Mouse (Mus musculus): ENCODE data around the gene Lrrfip2. TPM values are rescaled to one million over a fixed set of nuclear protein-coding genes. Genes with fewer than 3 reads are reported as not detected.
A peak's percentile ranks its signal among the peaks of the same experiment; 100 is the strongest.

The Lrrfip2 gene
- polyA plus RNA-seq, 1 experiment from 2014 or later = 39.6 TPM

DNA sequence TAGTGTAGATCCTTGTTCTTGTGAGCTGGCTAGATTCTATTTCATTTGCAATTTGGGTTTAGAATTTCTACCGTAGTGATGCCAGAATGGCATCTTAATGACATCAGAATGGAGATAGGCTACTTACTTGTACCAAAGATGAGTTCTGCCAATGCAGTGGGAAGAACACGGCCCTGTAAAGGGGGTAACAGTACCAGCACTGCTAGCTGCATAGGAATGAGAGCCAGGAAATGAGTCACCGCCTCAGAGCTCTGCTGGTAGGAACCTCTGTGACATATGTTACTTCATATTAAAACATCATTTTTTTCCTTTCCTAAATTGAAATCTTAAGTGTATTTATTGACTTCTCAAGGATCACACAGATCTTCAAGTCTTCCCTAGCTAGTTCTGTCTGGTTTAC is 64.8 kb downstream of the Lrrfip2 start:
- DNase-seq = no peak
- Histone ChIP-seq H3K4me1 (ENCODE audit: insufficient read depth) (no peaks in the 10 kb centered on the region), H3K27me3 (ENCODE audit: insufficient read depth, low read length) (no peaks in the 10 kb centered on the region), H3K36me3 (ENCODE audit: insufficient read depth) (no peaks in the 10 kb centered on the region), H3K27ac (ENCODE audit: low read depth) (no peak overlapping the region), H3K4me2 (no peak overlapping the region), H3K9ac (no peak overlapping the region), H3K9me3 (ENCODE audit: low read depth, low read length) (no peaks in the 10 kb centered on the region), H3K4me3 (ENCODE audit: low read depth, low read length) (no peak overlapping the region)
- no peak for TF ChIP-seq CTCF (IDR thresholded peaks at IDR 0.05; ENCODE audit: low read depth)
- WGBS = 63% methylated on average over 3 of the region's 3 CpGs
- no peak for ATAC-seq (ENCODE audit: insufficient read depth)

DNA sequence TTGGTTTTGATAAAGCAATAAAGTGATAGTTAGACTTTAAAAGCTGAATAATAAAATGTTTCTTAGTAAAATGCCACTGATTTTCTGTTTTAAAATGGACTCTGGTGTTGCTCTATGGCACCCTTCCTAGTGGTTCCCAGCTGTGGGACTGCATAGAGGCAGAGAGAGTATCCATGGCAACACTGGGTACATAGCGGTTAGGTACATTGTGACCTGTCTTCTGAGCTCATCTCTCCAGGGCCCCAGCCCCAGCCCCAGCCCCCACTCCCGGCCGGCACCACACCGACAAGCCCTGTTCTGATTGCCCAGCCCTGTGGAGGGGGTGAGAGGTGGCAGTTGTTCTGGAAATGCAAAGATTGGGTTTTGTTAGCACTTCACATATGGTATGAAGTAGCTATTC is 67.5 kb downstream of the Lrrfip2 start:
- WGBS = 44% methylated on average over 4 of the region's 4 CpGs
- Histone ChIP-seq H3K4me3 (ENCODE audit: low read depth, low read length) (no peak overlapping the region), H3K9ac (no peak overlapping the region), H3K27me3 (ENCODE audit: insufficient read depth, low read length) (no peaks in the 10 kb centered on the region), H3K4me1 (ENCODE audit: insufficient read depth) (no peaks in the 10 kb centered on the region), H3K27ac (ENCODE audit: low read depth) (no peak overlapping the region), H3K9me3 (ENCODE audit: low read depth, low read length) (no peaks in the 10 kb centered on the region), H3K36me3 (ENCODE audit: insufficient read depth) (peaks cover 10% of the 10 kb centered on the region; the same call in 1 of the 2 replicates), H3K4me2 (no peak overlapping the region)
- no peak for DNase-seq
- ATAC-seq (ENCODE audit: insufficient read depth) = no peak
- no peak for TF ChIP-seq CTCF (IDR thresholded peaks at IDR 0.05; ENCODE audit: low read depth)

DNA sequence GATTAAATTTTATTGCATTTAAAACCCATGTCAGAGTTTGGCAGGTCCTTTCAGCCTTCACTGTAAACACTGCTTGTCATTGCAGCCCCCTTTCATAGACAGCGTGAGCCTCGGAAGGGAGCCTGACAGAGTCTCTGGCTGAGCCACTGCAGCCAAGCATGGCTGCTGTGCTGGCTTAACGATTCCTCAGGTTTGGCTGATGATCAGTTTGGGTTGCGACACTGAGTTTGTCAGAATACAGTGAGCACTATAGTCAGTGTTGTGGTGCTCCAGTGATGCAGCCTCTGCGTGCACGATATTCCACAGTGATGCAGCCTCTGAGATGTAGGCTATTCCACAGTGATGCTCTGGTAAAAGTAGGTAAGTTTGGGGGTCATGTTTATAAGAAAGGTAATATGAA is 69.5 kb downstream of the Lrrfip2 start:
- H3K27ac ChIP-seq (ENCODE audit: low read depth) = no peak overlapping the region
- TF ChIP-seq CTCF (IDR thresholded peaks at IDR 0.05; ENCODE audit: low read depth) = no peak
- ATAC-seq (ENCODE audit: insufficient read depth) = no peak
- no peak overlapping the region for H3K4me2 ChIP-seq
- no peaks in the 10 kb centered on the region for H3K27me3 ChIP-seq (ENCODE audit: insufficient read depth, low read length)
- WGBS = 76% methylated on average over 6 of the region's 6 CpGs
- no peak overlapping the region for H3K9ac ChIP-seq
- DNase-seq = no peak
- H3K4me1 ChIP-seq (ENCODE audit: insufficient read depth) = no peaks in the 10 kb centered on the region
- H3K36me3 ChIP-seq (ENCODE audit: insufficient read depth) = peaks cover 21% of the 10 kb centered on the region; the same call in 1 of the 2 replicates
- H3K4me3 ChIP-seq (ENCODE audit: low read depth, low read length) = no peak overlapping the region
- H3K9me3 ChIP-seq (ENCODE audit: low read depth, low read length) = no peaks in the 10 kb centered on the region

DNA sequence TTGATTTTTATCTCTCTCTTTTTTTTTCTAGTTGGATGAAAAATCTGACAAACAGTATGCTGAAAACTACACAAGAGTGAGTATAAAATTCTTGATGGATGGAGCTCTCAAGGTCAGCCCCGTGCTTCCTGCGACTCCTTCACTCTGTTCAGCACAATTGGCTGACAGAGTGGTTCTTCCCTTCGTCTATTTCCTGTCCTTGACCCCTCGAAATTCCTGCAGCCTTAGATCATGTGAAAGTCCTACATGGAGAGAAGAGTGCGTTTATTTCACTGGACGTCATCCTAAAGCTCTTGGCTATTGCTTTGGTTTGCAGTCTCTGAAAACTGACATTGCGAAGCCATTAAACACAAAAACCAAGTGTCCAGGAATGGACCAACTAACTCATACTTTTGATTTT is 71.3 kb downstream of the Lrrfip2 start:
- H3K36me3 ChIP-seq (ENCODE audit: insufficient read depth) = peaks cover 28% of the 10 kb centered on the region; the same call in 1 of the 2 replicates
- H3K27me3 ChIP-seq (ENCODE audit: insufficient read depth, low read length) = no peaks in the 10 kb centered on the region
- H3K4me2 ChIP-seq = no peak overlapping the region
- TF ChIP-seq CTCF (IDR thresholded peaks at IDR 0.05; ENCODE audit: low read depth) = no peak
- no peaks in the 10 kb centered on the region for H3K9me3 ChIP-seq (ENCODE audit: low read depth, low read length)
- peak; percentile 35 for DNase-seq
- no peak overlapping the region for H3K4me3 ChIP-seq (ENCODE audit: low read depth, low read length)
- ATAC-seq (ENCODE audit: insufficient read depth) = no peak
- no peaks in the 10 kb centered on the region for H3K4me1 ChIP-seq (ENCODE audit: insufficient read depth)
- no peak overlapping the region for H3K9ac ChIP-seq
- no peak overlapping the region for H3K27ac ChIP-seq (ENCODE audit: low read depth)
- 60% methylated on average over 7 of the region's 7 CpGs for WGBS

DNA sequence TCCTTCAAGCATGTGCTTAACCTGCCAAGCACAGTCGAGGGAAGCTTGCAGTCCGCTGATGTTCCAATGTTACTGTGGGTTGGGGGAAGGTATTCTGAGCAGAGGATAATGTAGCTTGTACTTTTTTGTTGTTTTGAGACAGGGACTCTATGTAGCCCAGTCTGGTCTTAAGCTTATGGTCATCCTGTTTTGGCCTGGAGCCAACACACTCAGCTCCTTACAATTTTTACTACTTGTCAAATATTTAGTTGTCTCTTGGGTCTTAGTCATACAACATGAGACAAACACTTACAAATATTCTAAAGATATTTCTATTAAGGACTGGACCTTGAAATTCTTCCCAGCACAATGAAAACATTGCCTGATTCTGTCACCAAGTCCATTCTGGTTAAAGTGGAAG is 75.8 kb downstream of the Lrrfip2 start:
- Histone ChIP-seq H3K4me3 (ENCODE audit: low read depth, low read length) (no peak overlapping the region), H3K4me2 (no peak overlapping the region), H3K27me3 (ENCODE audit: insufficient read depth, low read length) (no peaks in the 10 kb centered on the region), H3K27ac (ENCODE audit: low read depth) (no peak overlapping the region), H3K4me1 (ENCODE audit: insufficient read depth) (no peaks in the 10 kb centered on the region), H3K9ac (no peak overlapping the region), H3K36me3 (ENCODE audit: insufficient read depth) (peaks cover 28% of the 10 kb centered on the region; the same call in 1 of the 2 replicates), H3K9me3 (ENCODE audit: low read depth, low read length) (no peaks in the 10 kb centered on the region)
- WGBS = 84% methylated on average over 2 of the region's 2 CpGs
- no peak for DNase-seq
- TF ChIP-seq CTCF (IDR thresholded peaks at IDR 0.05; ENCODE audit: low read depth) = no peak
- ATAC-seq (ENCODE audit: insufficient read depth) = no peak

DNA sequence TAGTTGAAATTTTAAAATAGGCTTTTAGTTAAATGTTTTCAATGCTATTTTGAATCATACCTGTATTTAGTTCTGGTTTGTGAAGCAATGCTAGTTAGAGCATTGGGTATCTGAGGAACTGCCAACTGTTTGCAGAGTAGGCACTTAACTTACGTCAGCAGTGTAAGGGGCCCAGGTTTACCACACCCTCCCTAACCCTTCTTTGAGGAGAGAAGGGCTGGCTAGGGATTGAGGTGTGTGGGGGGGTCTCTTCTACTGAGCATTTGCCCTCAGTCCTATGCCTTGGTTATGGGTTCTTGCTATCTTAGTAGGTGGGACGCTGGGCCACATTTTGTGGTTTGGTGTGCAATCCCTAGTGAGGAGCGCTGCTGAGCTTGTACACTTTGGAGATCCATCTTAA is 79.7 kb downstream of the Lrrfip2 start:
- DNase-seq (no peak), ATAC-seq (ENCODE audit: insufficient read depth) (no peak)
- Histone ChIP-seq H3K27me3 (ENCODE audit: insufficient read depth, low read length) (no peaks in the 10 kb centered on the region), H3K27ac (ENCODE audit: low read depth) (no peak overlapping the region), H3K9me3 (ENCODE audit: low read depth, low read length) (no peaks in the 10 kb centered on the region), H3K4me2 (no peak overlapping the region), H3K36me3 (ENCODE audit: insufficient read depth) (peaks cover 23% of the 10 kb centered on the region), H3K4me1 (ENCODE audit: insufficient read depth) (no peaks in the 10 kb centered on the region), H3K9ac (no peak overlapping the region), H3K4me3 (ENCODE audit: low read depth, low read length) (no peak overlapping the region)
- TF ChIP-seq CTCF (IDR thresholded peaks at IDR 0.05; ENCODE audit: low read depth) = no peak
- WGBS = 85% methylated on average over 3 of the region's 3 CpGs

DNA sequence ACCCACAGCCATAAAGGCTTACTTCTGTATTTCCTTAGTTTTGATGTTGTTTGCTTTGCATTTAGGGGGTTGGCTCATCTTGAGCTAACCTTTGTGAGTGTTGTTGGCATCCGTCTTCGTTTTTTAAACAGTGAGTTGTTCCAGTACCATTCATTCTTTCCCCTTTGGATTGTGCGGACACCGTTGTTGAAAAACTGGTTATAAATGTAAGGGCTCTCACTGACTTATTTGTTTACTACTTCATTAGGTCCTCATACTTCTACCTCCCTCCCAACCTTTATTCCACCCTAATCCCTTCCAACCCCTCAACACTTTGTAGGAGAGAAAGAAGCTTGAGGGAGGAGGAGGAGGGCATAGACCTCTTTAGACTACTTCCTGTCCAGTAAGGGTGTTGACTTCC is 80.3 kb downstream of the Lrrfip2 start:
- no peaks in the 10 kb centered on the region for H3K9me3 ChIP-seq (ENCODE audit: low read depth, low read length)
- DNase-seq (no peak), ATAC-seq (ENCODE audit: insufficient read depth) (no peak)
- no peak overlapping the region for H3K4me2 ChIP-seq
- H3K27me3 ChIP-seq (ENCODE audit: insufficient read depth, low read length) = no peaks in the 10 kb centered on the region
- TF ChIP-seq CTCF (IDR thresholded peaks at IDR 0.05; ENCODE audit: low read depth) = no peak
- 78% methylated on average over 4 of the region's 4 CpGs for WGBS
- H3K4me1 ChIP-seq (ENCODE audit: insufficient read depth) = no peaks in the 10 kb centered on the region
- peaks cover 29% of the 10 kb centered on the region for H3K36me3 ChIP-seq (ENCODE audit: insufficient read depth)
- no peak overlapping the region for H3K9ac ChIP-seq
- H3K27ac ChIP-seq (ENCODE audit: low read depth) = no peak overlapping the region
- no peak overlapping the region for H3K4me3 ChIP-seq (ENCODE audit: low read depth, low read length)

DNA sequence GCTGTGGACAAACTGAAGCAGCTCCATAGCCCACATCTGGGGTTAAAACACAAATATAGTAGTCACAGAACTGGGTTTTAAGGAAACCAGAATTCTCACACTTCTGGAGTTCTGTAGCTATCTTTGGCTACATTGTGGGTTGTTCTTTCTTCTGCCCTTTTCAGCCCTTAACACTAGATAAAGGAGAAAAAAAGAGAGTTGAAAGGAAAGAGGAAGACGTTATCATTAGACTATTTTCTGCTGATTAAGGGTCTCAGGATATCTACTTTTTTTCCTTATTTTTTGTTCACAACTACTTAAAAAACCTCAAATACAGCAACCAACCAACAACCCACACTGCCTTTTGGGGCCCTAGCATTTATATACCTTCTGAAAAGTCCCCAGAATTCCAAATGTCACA is 80.9 kb downstream of the Lrrfip2 start:
- H3K9ac ChIP-seq = no peak overlapping the region
- TF ChIP-seq CTCF (IDR thresholded peaks at IDR 0.05; ENCODE audit: low read depth) = no peak
- no peaks in the 10 kb centered on the region for H3K4me1 ChIP-seq (ENCODE audit: insufficient read depth)
- 68% methylated on average over 1 of the region's 1 CpGs for WGBS
- ATAC-seq (ENCODE audit: insufficient read depth) = no peak
- H3K27ac ChIP-seq (ENCODE audit: low read depth) = no peak overlapping the region
- no peak overlapping the region for H3K4me2 ChIP-seq
- H3K36me3 ChIP-seq (ENCODE audit: insufficient read depth) = peaks cover 28% of the 10 kb centered on the region
- no peak overlapping the region for H3K4me3 ChIP-seq (ENCODE audit: low read depth, low read length)
- H3K9me3 ChIP-seq (ENCODE audit: low read depth, low read length) = no peaks in the 10 kb centered on the region
- no peak for DNase-seq
- no peaks in the 10 kb centered on the region for H3K27me3 ChIP-seq (ENCODE audit: insufficient read depth, low read length)

Measured in lung, embryonic 14.5 days (tissue).